ENCODE assay signal across 8 mouse cellular contexts in genomic region chr6:88723806-88724312, GRCm38 (mm10). TPM values are rescaled to one million over a fixed set of nuclear protein-coding genes. Genes with fewer than 3 reads are reported as not detected.
DNase-seq lines count a peak whose midpoint lies in the region; ATAC-seq and TF ChIP-seq lines count a peak whose summit lies in the region.

No protein-coding gene starts in this region.

- H3K36me3 ChIP-seq in neural tube, embryonic 11.5 days (ENCODE audit: control insufficient read depth, insufficient read depth, low read length) = no peaks in the 10 kb centered on the region
- H3K36me3 ChIP-seq in limb, embryonic 14.5 days (ENCODE audit: control insufficient read depth, insufficient read depth, low read length) = no peaks in the 10 kb centered on the region
- H3K36me3 ChIP-seq in stomach, postnatal 0 days (ENCODE audit: control insufficient read depth, insufficient read depth, low read length) = no peaks in the 10 kb centered on the region

- H3K9ac ChIP-seq in neural tube, embryonic 11.5 days (ENCODE audit: low read length) = peak overlapping the region; percentile 54
- H3K9ac ChIP-seq in limb, embryonic 14.5 days (ENCODE audit: low read depth, low read length, severe bottlenecking) = peak overlapping the region; percentile 62
- peak overlapping the region; percentile 84 for H3K9ac ChIP-seq in stomach, postnatal 0 days (ENCODE audit: low read length)

- TF ChIP-seq POLR2A in limb, embryonic 14.5 days (IDR thresholded peaks at IDR 0.05; ENCODE audit: borderline replicate concordance, extremely low read depth, insufficient read depth, insufficient read length) = no peak

- DNase-seq in cerebellum, adult 8-10 months = peak; percentile 23
- DNase-seq in cerebellum, adult 11-12 months = no peak
- no peak for DNase-seq in neural tube, embryonic 11.5 days (ENCODE audit: low spot score)
- DNase-seq in neural tube, embryonic 10.5 days (ENCODE audit: extremely low spot score, low spot score) = no peak
- no peak for DNase-seq in limb, embryonic 14.5 days (ENCODE audit: low spot score)
- DNase-seq in stomach, postnatal 0 days (ENCODE audit: low spot score) = no peak
- DNase-seq in thymus, postnatal 4 days = no peak

- H3K9me3 ChIP-seq in neural tube, embryonic 11.5 days (ENCODE audit: control insufficient read depth, low read length) = no peaks in the 10 kb centered on the region
- H3K9me3 ChIP-seq in limb, embryonic 14.5 days (ENCODE audit: control insufficient read depth, low read length) = no peaks in the 10 kb centered on the region
- H3K9me3 ChIP-seq in stomach, postnatal 0 days (ENCODE audit: control insufficient read depth, low read length) = no peaks in the 10 kb centered on the region

- H3K27me3 ChIP-seq in neural tube, embryonic 11.5 days (ENCODE audit: control insufficient read depth, insufficient read depth, low read length) = 0 out of 2 replicates have a peak, but pooled peaks cover 7% of the 10 kb centered on the region
- H3K27me3 ChIP-seq in limb, embryonic 14.5 days (ENCODE audit: control insufficient read depth, insufficient read depth, low read length) = peaks cover 4% of the 10 kb centered on the region
- no peaks in the 10 kb centered on the region for H3K27me3 ChIP-seq in stomach, postnatal 0 days (ENCODE audit: control insufficient read depth, insufficient read depth, low read length)

- ATAC-seq in neural tube, embryonic 11.5 days (ENCODE audit: insufficient read depth, low FRiP score, low TSS enrichment) = peak; percentile 35; the same call in 1 of the 2 replicates
- no peak; the same call in 1 of the 2 replicates for ATAC-seq in limb, embryonic 14.5 days (ENCODE audit: low FRiP score, low read depth)
- no peak for ATAC-seq in stomach, postnatal 0 days (ENCODE audit: low FRiP score, low TSS enrichment)
- ATAC-seq in erythroid progenitor cell, adult 5-6 weeks (replicated peaks; ENCODE audit: low FRiP score, poor library complexity, severe bottlenecking) = no peak

- peak overlapping the region; percentile 76 for H3K4me2 ChIP-seq in neural tube, embryonic 11.5 days (ENCODE audit: low read depth)
- H3K4me2 ChIP-seq in limb, embryonic 14.5 days (replicated peaks; ENCODE audit: low read depth, low read length, severe bottlenecking) = peak overlapping the region; percentile 97
- H3K4me2 ChIP-seq in stomach, postnatal 0 days (replicated peaks; ENCODE audit: low read depth) = peak overlapping the region; percentile 94

- no peak for TF ChIP-seq CTCF in stomach, postnatal 0 days (IDR thresholded peaks at IDR 0.05; ENCODE audit: low read depth)

- no peak overlapping the region for H3K27ac ChIP-seq in neural tube, embryonic 11.5 days (ENCODE audit: low read depth, low read length)
- H3K27ac ChIP-seq in limb, embryonic 14.5 days (replicated peaks; ENCODE audit: low read depth, low read length) = no peak overlapping the region
- peak overlapping the region; percentile 82 for H3K27ac ChIP-seq in stomach, postnatal 0 days (replicated peaks)

- no peak for TF ChIP-seq EP300 in stomach, postnatal 0 days (optimal IDR thresholded peaks at IDR 0.05)

- 41% methylated on average over 14 of the region's 14 CpGs for WGBS in neural tube, embryonic 11.5 days
- 37% methylated on average over 11 of the region's 14 CpGs for WGBS in limb, embryonic 14.5 days
- 27% methylated on average over 14 of the region's 14 CpGs for WGBS in stomach, postnatal 0 days

- H3K4me3 ChIP-seq in neural tube, embryonic 11.5 days (ENCODE audit: low read depth, low read length) = peak overlapping the region; percentile 53
- H3K4me3 ChIP-seq in limb, embryonic 14.5 days (replicated peaks; ENCODE audit: low read length) = peak overlapping the region; percentile 69
- H3K4me3 ChIP-seq in stomach, postnatal 0 days (ENCODE audit: low read depth, low read length) = peak overlapping the region; percentile 81

- 0 out of 2 replicates have a peak, but pooled peaks cover 3% of the 10 kb centered on the region for H3K4me1 ChIP-seq in neural tube, embryonic 11.5 days (ENCODE audit: control insufficient read depth, insufficient read depth, low read length)
- H3K4me1 ChIP-seq in limb, embryonic 14.5 days (ENCODE audit: control insufficient read depth, insufficient read depth, low read length) = no peaks in the 10 kb centered on the region
- 0 out of 2 replicates have a peak, but pooled peaks cover 2% of the 10 kb centered on the region for H3K4me1 ChIP-seq in stomach, postnatal 0 days (replicated peaks; ENCODE audit: control insufficient read depth, insufficient read depth)

RNA-seq across cellular contexts. Expression of gene Mgll, which starts 0.4 kb away (rescaled TPM):
- 8.5 and 8.6 TPM in 2 replicates for polyA plus RNA-seq in neural tube, embryonic 11.5 days (2014; fragmentation: Nextera tagmentation; extraction: Ambion mirVana)
- polyA plus RNA-seq in limb, embryonic 14.5 days (2012; rRNA removed) = 7.5 and 9.0 TPM in 2 replicates
- 17.6 and 18.8 TPM in 2 replicates for polyA plus RNA-seq in limb, embryonic 14.5 days (2014; fragmentation: Nextera tagmentation; extraction: Ambion mirVana)
- polyA plus RNA-seq in stomach, postnatal 0 days (2015; fragmentation: Nextera tagmentation; extraction: Ambion mirVana) = 117 and 127 TPM in 2 replicates
- 114 and 119 TPM in 2 replicates for total RNA-seq in erythroid progenitor cell, adult 5-6 weeks (2015; ENCODE audit: low replicate concordance)
- 92.5 and 112 TPM in 2 replicates for total RNA-seq in erythroid progenitor cell, adult 5-6 weeks (2017; ENCODE audit: low replicate concordance)
